Mouse (Mus musculus) intestine, embryonic 14.5 days (tissue): Measurements from ENCODE around the gene Arhgap31. TPM values are rescaled to one million over a fixed set of nuclear protein-coding genes. Genes with fewer than 3 reads are reported as not detected.
"Not testable (repeated sequence)": the region's sequence is repeated elsewhere in the genome, so short reads cannot be mapped to it uniquely, and the experiment has no call there.

Experiments used
- ATAC-seq: fragments of 200-750 bp; cut with Nextera tagmentation; replicated peaks from 2 replicates; pipeline ENCODE4 v1.8.0; 2017; ENCODE audit warnings: low read depth, moderate number of reproducible peaks, moderate TSS enrichment, moderate library complexity; ENCODE audit not compliant: low FRiP score, low TSS enrichment
- DNase-seq: peaks from one replicate; pipeline ENCODE4 v3.0.0-alpha.2; 2018; ENCODE audit warnings: low spot score
- H3K27ac ChIP-seq: fragments of 300-500 bp; sonication (generic); 2 replicates; pipeline ENCODE4 v1.5.1; 2014; ENCODE audit warnings: low read depth, mild to moderate bottlenecking, control low read depth
- H3K27me3 ChIP-seq: fragments of 300-500 bp; sonication (generic); replicated peaks from 2 replicates; pipeline ENCODE4 v1.6.1; 2014; ENCODE audit warnings: low read length, control low read depth; ENCODE audit not compliant: control insufficient read depth, insufficient read depth
- H3K36me3 ChIP-seq: fragments of 300-500 bp; sonication (generic); 2 replicates; pipeline ENCODE4 v1.6.1; 2014; ENCODE audit warnings: low read length, control low read depth; ENCODE audit not compliant: control insufficient read depth, insufficient read depth
- H3K4me1 ChIP-seq: fragments of 300-500 bp; sonication (generic); replicated peaks from 2 replicates; pipeline ENCODE4 v1.6.1; 2014; ENCODE audit warnings: low read length, control low read depth, mixed read lengths; ENCODE audit not compliant: control insufficient read depth, insufficient read depth
- H3K4me2 ChIP-seq: fragments of 300-500 bp; sonication (generic); 2 replicates; pipeline ENCODE4 v1.6.1; 2014; ENCODE audit warnings: low read length
- H3K4me3 ChIP-seq: fragments of 300-500 bp; sonication (generic); 2 replicates; pipeline ENCODE4 v1.5.1; 2014; ENCODE audit warnings: low read depth, low read length, control low read depth, mixed read lengths
- H3K9ac ChIP-seq: fragments of 300-500 bp; sonication (generic); 2 replicates; pipeline ENCODE4 v1.6.1; 2014; ENCODE audit warnings: mild to moderate bottlenecking, low read length
- H3K9me3 ChIP-seq: fragments of 300-500 bp; sonication (generic); 2 replicates; pipeline ENCODE4 v1.6.1; 2016; ENCODE audit warnings: low read length, control low read depth; ENCODE audit not compliant: control insufficient read depth
- WGBS: fragments of 180-500 bp; shearing (Covaris S2); extraction: QIAGEN DNeasy Blood & Tissue Kit; methylation state at CpG from one replicate; pipeline ENCODE4 v1.1.7; 2014; 5-methylcytosine and 5-hydroxymethylcytosine counted together
- polyA plus RNA-seq: library from polyadenylated mRNA; unstranded; fragments of >200 nt; fragmentation: Nextera tagmentation; extraction: Ambion mirVana; gene quantifications from 2 replicates; pipeline ENCODE4 v1.2.1, GENCODE M21; 2014

The Arhgap31 gene
- polyA plus RNA-seq, 1 experiment from 2014 or later: 10.9 TPM

- Histone ChIP-seq H3K9me3 (no peaks in the 10 kb centered on the region), H3K27ac (no peak overlapping the region), H3K27me3 (no peaks in the 10 kb centered on the region), H3K4me3 (no peak overlapping the region), H3K4me1 (peaks cover 22% of the 10 kb centered on the region), H3K9ac (no peak overlapping the region), H3K36me3 (no peaks in the 10 kb centered on the region), H3K4me2 (no peak overlapping the region)
- DNase-seq: no peak
- 59% methylated on average over 6 of the region's 6 CpGs for WGBS
- ATAC-seq: no peak
These were observed 25.4 kb downstream of the Arhgap31 start for GRCm38 (mm10) chr16:38687673-38688072.

DNA sequence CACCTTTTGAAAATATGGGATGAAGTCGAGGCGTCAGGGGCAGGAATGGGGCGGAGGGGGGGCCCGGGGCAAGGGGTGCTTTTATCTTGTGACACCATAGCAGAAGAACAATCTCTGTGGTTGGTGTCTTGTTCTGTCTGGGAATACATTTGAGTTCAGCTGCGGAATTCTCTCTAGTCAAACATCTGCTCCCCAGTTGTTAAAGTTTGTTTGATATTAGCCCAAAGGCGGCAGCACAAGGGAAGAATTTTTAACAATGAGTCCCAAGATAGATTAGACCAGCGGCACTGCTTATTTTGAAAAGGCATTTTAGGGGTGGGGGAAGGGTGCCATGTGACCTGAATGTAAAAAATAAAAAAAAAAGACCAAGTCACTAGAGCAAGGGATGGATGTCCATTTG, 30.0 kb downstream of the Arhgap31 start:
- Histone ChIP-seq H3K27ac (no peak overlapping the region), H3K27me3 (no peaks in the 10 kb centered on the region), H3K4me2 (no peak overlapping the region), H3K4me3 (no peak overlapping the region), H3K36me3 (no peaks in the 10 kb centered on the region), H3K9me3 (no peaks in the 10 kb centered on the region), H3K4me1 (peaks cover 8% of the 10 kb centered on the region), H3K9ac (no peak overlapping the region)
- ATAC-seq: no peak
- no peak for DNase-seq
- 41% methylated on average over 7 of the region's 7 CpGs for WGBS

- DNase-seq (no peak), ATAC-seq (no peak)
- no peaks in the 10 kb centered on the region for H3K27me3 ChIP-seq
- no peak overlapping the region for H3K4me2 ChIP-seq
- no peaks in the 10 kb centered on the region for H3K9me3 ChIP-seq
- no peak overlapping the region for H3K9ac ChIP-seq
- WGBS: 76% methylated on average over 2 of the region's 2 CpGs
- H3K27ac ChIP-seq: no peak overlapping the region
- H3K4me1 ChIP-seq: no peaks in the 10 kb centered on the region; the same call in none of the 2 replicates
- H3K4me3 ChIP-seq: no peak overlapping the region
- no peaks in the 10 kb centered on the region for H3K36me3 ChIP-seq
These were observed 31.8 kb downstream of the Arhgap31 start for GRCm38 (mm10) chr16:38681313-38681712.

DNA sequence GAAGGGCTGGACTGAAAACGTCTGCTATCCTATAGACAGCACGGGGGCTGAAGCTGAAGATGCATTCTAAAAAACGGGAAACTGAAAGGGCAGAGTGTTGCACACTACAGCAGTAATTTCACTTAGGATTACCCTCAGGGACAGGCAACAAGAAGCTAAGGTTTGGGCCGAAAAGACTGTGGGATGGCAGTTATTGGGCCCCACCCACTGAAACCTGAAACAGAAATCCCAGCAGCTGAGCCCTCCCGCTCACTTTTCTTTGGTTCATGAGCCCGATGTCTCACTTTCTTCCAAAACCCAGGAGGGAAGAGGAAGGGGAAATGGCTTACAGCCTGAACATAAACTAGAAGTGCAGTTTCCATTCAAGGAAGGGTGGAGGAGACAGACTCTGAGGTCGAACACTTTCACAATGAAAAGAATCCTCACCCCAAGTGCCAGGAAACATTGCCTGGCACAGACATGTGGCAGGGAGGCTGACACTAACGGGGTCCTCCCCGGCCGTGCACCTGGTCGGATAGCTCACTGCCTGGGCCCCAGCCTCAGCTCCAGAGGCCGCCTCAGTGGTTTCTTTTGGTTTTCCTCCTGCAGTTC, 33.5 kb downstream of the Arhgap31 start:
- DNase-seq: no peak
- Histone ChIP-seq H3K36me3 (no peaks in the 10 kb centered on the region), H3K9ac (no peak overlapping the region), H3K4me1 (no peaks in the 10 kb centered on the region; the same call in none of the 2 replicates), H3K27ac (no peak overlapping the region), H3K4me3 (no peak overlapping the region), H3K4me2 (peak overlapping the region; percentile 0; the same call in 1 of the 2 replicates), H3K27me3 (no peaks in the 10 kb centered on the region), H3K9me3 (no peaks in the 10 kb centered on the region)
- no peak for ATAC-seq
- 51% methylated on average over 12 of the region's 12 CpGs for WGBS

DNA sequence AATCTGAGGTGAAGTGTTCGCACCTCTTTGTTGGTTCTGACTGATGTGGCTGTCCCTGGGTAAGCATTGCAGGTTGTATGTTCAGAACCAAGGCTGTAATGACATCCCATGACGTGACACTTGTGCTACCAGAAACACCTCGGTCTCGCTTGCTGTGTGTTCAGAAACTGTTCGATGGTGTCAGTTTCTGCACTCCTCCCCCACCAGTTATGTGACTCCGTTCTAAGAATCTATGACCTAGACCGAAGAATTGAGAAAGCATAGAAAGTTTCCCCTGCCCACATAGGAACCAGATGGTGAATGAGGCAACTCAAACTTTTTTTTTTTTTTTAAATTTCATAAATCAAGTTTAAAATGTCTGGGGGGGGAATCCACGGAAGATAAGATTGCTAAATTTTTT, 34.2 kb downstream of the Arhgap31 start:
- Histone ChIP-seq H3K4me2 (no peak overlapping the region), H3K9me3 (no peaks in the 10 kb centered on the region), H3K9ac (no peak overlapping the region), H3K27ac (no peak overlapping the region), H3K36me3 (no peaks in the 10 kb centered on the region), H3K4me3 (no peak overlapping the region), H3K4me1 (no peaks in the 10 kb centered on the region; the same call in none of the 2 replicates), H3K27me3 (no peaks in the 10 kb centered on the region)
- WGBS: 89% methylated on average over 8 of the region's 8 CpGs
- ATAC-seq (no peak), DNase-seq (no peak)

DNA sequence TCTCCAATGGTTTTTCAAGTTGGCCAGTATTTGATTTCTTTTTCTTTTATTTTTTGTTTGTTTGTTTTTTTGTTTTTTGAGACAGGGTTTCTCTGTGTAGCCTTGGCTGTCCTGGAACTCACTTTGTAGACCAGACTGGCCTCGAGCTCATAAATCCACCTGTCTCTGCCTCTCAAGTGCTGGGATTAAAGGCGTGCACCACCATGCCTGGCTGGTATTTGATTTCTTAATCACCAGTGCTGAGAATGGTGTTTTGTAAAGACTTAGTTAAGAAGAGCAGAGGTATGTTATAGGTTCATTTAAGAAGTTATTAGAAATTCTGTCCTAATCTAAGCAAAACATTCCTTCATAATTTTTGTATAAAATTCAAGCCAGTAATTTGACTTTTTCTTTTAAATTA, 35.1 kb downstream of the Arhgap31 start:
- H3K4me3 ChIP-seq, H3K4me2 ChIP-seq, H3K27ac ChIP-seq, H3K27me3 ChIP-seq, H3K9ac ChIP-seq, DNase-seq, H3K36me3 ChIP-seq, H3K4me1 ChIP-seq, ATAC-seq, H3K9me3 ChIP-seq: not testable (repeated sequence)
- 75% methylated on average over 2 of the region's 2 CpGs for WGBS

DNA sequence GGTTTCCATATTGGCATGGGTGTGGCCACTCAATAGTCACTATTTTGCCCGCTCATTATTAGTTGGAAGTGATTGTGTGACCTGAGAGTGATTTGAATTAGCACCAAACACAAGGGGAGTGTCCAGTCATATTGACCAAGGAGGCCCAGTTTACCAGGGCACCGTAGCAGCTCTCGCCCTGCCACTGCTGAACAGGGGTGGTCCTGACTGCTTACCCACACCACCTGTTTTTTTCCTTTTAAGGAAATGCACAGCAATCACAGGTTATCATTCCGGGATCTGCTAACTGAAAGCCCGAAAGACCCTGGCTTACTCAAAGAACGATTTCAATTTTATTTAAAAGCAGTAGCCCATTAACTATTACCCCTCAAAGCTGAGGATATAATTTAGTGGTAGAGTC, 35.9 kb downstream of the Arhgap31 start:
- Histone ChIP-seq H3K27ac (no peak overlapping the region), H3K9me3 (no peaks in the 10 kb centered on the region), H3K36me3 (no peaks in the 10 kb centered on the region), H3K9ac (no peak overlapping the region), H3K27me3 (no peaks in the 10 kb centered on the region), H3K4me3 (no peak overlapping the region), H3K4me2 (no peak overlapping the region), H3K4me1 (peaks cover 7% of the 10 kb centered on the region)
- no peak for ATAC-seq
- WGBS: 92% methylated on average over 6 of the region's 6 CpGs
- no peak for DNase-seq

DNA sequence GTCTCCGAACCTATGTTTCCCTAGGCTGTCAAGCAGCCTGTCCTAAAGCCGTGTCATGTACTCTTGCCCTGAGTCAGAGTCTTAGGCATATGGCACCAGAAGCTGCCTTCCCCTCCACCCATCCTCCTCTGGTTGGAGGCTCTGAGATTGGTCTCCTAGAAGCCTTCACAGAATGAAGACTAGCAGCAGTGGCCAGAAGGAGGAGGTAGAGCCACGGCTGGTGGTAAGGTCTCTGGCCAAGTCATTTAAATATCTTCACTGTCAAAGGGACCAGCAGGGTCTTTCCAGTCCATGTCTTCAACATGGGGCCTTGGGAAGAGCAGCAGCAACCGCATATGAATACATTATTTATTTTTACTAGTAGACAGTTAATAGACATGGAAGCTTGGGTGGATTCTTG, 36.4 kb downstream of the Arhgap31 start:
- WGBS: 89% methylated on average over 4 of the region's 4 CpGs
- Histone ChIP-seq H3K4me1 (peaks cover 8% of the 10 kb centered on the region), H3K36me3 (no peaks in the 10 kb centered on the region), H3K4me3 (no peak overlapping the region), H3K9ac (no peak overlapping the region), H3K27ac (no peak overlapping the region), H3K27me3 (no peaks in the 10 kb centered on the region), H3K4me2 (no peak overlapping the region), H3K9me3 (no peaks in the 10 kb centered on the region)
- DNase-seq: no peak
- no peak for ATAC-seq

- DNase-seq: no peak
- no peak for ATAC-seq
- H3K4me2 ChIP-seq: no peak overlapping the region
- 68% methylated on average over 9 of the region's 9 CpGs for WGBS
- no peak overlapping the region for H3K27ac ChIP-seq
- no peaks in the 10 kb centered on the region for H3K27me3 ChIP-seq
- H3K9ac ChIP-seq: no peak overlapping the region
- H3K9me3 ChIP-seq: no peaks in the 10 kb centered on the region
- no peaks in the 10 kb centered on the region for H3K36me3 ChIP-seq
- peaks cover 8% of the 10 kb centered on the region for H3K4me1 ChIP-seq
- no peak overlapping the region for H3K4me3 ChIP-seq
These were observed 37.3 kb downstream of the Arhgap31 start for GRCm38 (mm10) chr16:38675600-38676335.
